Mouse (Mus musculus): ENCODE measurements around the gene 4931414P19Rik. TPM values are rescaled to one million over a fixed set of nuclear protein-coding genes. Genes with fewer than 3 reads are reported as not detected.

The 4931414P19Rik gene
- polyA plus RNA-seq, 1 experiment: 6.0 TPM

DNA sequence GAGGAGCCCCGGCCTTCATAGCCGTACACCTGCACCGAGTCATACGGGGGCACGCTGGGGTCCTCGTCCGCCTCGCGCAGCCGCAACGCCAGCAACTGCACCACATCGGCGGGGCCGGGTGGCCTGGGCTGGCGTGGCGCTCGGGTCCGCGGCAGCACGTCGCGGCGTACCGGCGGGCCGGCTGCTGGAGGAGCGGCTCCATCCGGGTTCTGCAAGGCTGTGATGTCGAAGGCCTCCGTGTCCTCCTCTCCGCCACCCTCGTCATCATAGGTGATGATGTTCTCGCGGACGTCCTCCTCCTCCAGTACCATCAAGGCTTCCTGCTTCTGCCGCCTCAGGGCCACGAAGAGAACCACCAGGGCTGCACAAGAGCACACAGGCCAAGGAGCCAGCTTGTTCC lies 26.5 kb upstream of the 4931414P19Rik start:
- no peak for TF ChIP-seq MYOD1 (IDR thresholded peaks at IDR 0.05; ENCODE audit: control insufficient read depth, insufficient read length, low read depth)
- no peak for TF ChIP-seq FOSL1 (IDR thresholded peaks at IDR 0.05; ENCODE audit: insufficient read depth, low read length, poor library complexity, severe bottlenecking)
- TF ChIP-seq MYOG (IDR thresholded peaks at IDR 0.05; ENCODE audit: control insufficient read depth, extremely low read depth, insufficient read length): no peak
- TF ChIP-seq CTCF (IDR thresholded peaks at IDR 0.05; ENCODE audit: control insufficient read depth, insufficient read depth, insufficient read length): no peak
- no peak for TF ChIP-seq CEBPB (IDR thresholded peaks at IDR 0.05; ENCODE audit: low read depth)
- no peak for TF ChIP-seq USF1 (IDR thresholded peaks at IDR 0.05; ENCODE audit: low read depth)
- no peak for TF ChIP-seq MAX (IDR thresholded peaks at IDR 0.05)
- no peaks in the 10 kb centered on the region for H3K79me2 ChIP-seq (ENCODE audit: control insufficient read depth, insufficient read depth)
- H3K4me3 ChIP-seq (ENCODE audit: insufficient read depth, poor library complexity, severe bottlenecking): no peak overlapping the region
- H3ac ChIP-seq (ENCODE audit: control insufficient read depth, insufficient read length, low read depth): no peak overlapping the region
- H3K27me3 ChIP-seq (ENCODE audit: control insufficient read depth, insufficient read depth, insufficient read length): no peaks in the 10 kb centered on the region
- no peaks in the 10 kb centered on the region for H3K79me3 ChIP-seq (ENCODE audit: low read depth)
- H3K36me3 ChIP-seq (ENCODE audit: control insufficient read depth, insufficient read depth): no peaks in the 10 kb centered on the region

GRCm38 (mm10) chr14:54631240-54631599 lies 25.4 kb upstream of the 4931414P19Rik start:
- Histone ChIP-seq H3K79me3 (ENCODE audit: low read depth) (no peaks in the 10 kb centered on the region), H3K36me3 (ENCODE audit: control insufficient read depth, insufficient read depth) (no peaks in the 10 kb centered on the region), H3K27me3 (ENCODE audit: control insufficient read depth, insufficient read depth, insufficient read length) (no peaks in the 10 kb centered on the region), H3K79me2 (ENCODE audit: control insufficient read depth, insufficient read depth) (no peaks in the 10 kb centered on the region), H3K4me3 (ENCODE audit: insufficient read depth, poor library complexity, severe bottlenecking) (no peak overlapping the region), H3ac (ENCODE audit: control insufficient read depth, insufficient read length, low read depth) (no peak overlapping the region)
- no peak for TF ChIP-seq CEBPB (IDR thresholded peaks at IDR 0.05; ENCODE audit: low read depth)
- no peak for TF ChIP-seq FOSL1 (IDR thresholded peaks at IDR 0.05; ENCODE audit: insufficient read depth, low read length, poor library complexity, severe bottlenecking)
- TF ChIP-seq MAX (IDR thresholded peaks at IDR 0.05): no peak
- TF ChIP-seq MYOD1 (IDR thresholded peaks at IDR 0.05; ENCODE audit: control insufficient read depth, insufficient read length, low read depth): no peak
- no peak for TF ChIP-seq CTCF (IDR thresholded peaks at IDR 0.05; ENCODE audit: control insufficient read depth, insufficient read depth, insufficient read length)
- no peak for TF ChIP-seq MYOG (IDR thresholded peaks at IDR 0.05; ENCODE audit: control insufficient read depth, extremely low read depth, insufficient read length)
- no peak for TF ChIP-seq USF1 (IDR thresholded peaks at IDR 0.05; ENCODE audit: low read depth)

DNA sequence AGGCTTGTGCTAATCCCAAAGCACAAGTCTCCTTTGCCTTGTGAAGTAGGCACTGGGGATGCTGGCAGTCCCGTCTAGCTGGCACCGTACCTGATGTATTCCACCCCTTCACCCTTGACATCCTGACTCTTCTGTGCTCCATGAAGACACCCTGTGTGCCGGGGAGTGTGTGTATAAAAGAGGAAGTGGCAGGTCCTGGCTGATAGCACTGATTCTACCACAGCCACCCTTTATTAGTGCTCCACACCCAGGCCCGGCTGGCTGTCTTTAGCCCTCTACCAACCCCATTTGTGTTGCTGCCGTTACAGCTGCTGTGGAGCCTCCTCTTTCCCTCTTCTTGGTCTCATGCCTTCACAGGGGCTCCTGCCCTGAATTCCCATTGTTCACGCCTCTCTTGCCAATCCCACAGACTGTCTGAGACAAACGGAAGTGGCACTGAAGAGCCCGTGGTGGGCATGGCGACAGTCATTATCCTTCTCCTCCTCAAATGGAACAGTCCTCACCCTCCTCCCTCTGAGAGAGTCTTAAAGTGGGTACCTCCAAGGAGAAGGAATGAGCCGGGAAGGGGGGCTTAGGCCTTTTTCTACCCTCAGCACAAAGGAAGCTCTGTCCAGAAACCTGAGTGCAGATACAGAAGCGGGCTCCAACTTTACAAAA lies 24.9 kb upstream of the 4931414P19Rik start:
- Histone ChIP-seq H3K4me3 (ENCODE audit: insufficient read depth, poor library complexity, severe bottlenecking) (no peak overlapping the region), H3ac (ENCODE audit: control insufficient read depth, insufficient read length, low read depth) (no peak overlapping the region), H3K27me3 (ENCODE audit: control insufficient read depth, insufficient read depth, insufficient read length) (no peaks in the 10 kb centered on the region), H3K79me2 (ENCODE audit: control insufficient read depth, insufficient read depth) (no peaks in the 10 kb centered on the region), H3K36me3 (ENCODE audit: control insufficient read depth, insufficient read depth) (no peaks in the 10 kb centered on the region), H3K79me3 (ENCODE audit: low read depth) (no peaks in the 10 kb centered on the region)
- TF ChIP-seq USF1 (IDR thresholded peaks at IDR 0.05; ENCODE audit: low read depth) (no peak), CEBPB (IDR thresholded peaks at IDR 0.05; ENCODE audit: low read depth) (no peak), CTCF (IDR thresholded peaks at IDR 0.05; ENCODE audit: control insufficient read depth, insufficient read depth, insufficient read length) (no peak), MYOG (IDR thresholded peaks at IDR 0.05; ENCODE audit: control insufficient read depth, extremely low read depth, insufficient read length) (no peak), MAX (IDR thresholded peaks at IDR 0.05) (no peak)

DNA sequence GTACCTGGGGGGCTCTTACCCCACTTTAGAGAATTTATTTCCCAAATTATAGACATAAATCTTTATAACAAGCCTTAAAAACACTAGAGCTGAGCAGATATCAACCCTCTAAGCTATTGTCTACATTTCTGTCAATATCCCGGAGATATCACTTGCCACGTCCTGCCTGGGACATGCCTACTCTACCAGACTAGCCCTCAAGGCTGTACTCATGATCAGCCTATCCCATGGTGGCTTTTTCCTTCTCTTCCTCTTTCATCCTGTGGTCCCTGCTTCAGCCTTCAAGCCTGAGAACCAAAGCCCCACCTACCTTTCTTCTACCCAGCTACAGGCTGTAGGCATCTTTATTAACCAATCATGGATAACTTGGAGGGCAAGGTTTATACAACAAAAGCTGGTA lies 24.0 kb upstream of the 4931414P19Rik start:
- H3K79me3 ChIP-seq (ENCODE audit: low read depth): no peaks in the 10 kb centered on the region
- no peaks in the 10 kb centered on the region for H3K36me3 ChIP-seq (ENCODE audit: control insufficient read depth, insufficient read depth)
- no peak overlapping the region for H3K4me3 ChIP-seq (ENCODE audit: insufficient read depth, poor library complexity, severe bottlenecking)
- no peaks in the 10 kb centered on the region for H3K79me2 ChIP-seq (ENCODE audit: control insufficient read depth, insufficient read depth)
- H3ac ChIP-seq (ENCODE audit: control insufficient read depth, insufficient read length, low read depth): no peak overlapping the region
- TF ChIP-seq USF1 (IDR thresholded peaks at IDR 0.05; ENCODE audit: low read depth): no peak
- TF ChIP-seq FOSL1 (IDR thresholded peaks at IDR 0.05; ENCODE audit: insufficient read depth, low read length, poor library complexity, severe bottlenecking): no peak
- TF ChIP-seq MYOG (IDR thresholded peaks at IDR 0.05; ENCODE audit: control insufficient read depth, extremely low read depth, insufficient read length): no peak
- no peak for TF ChIP-seq CEBPB (IDR thresholded peaks at IDR 0.05; ENCODE audit: low read depth)
- no peak for TF ChIP-seq MYOD1 (IDR thresholded peaks at IDR 0.05; ENCODE audit: control insufficient read depth, insufficient read length, low read depth)
- no peak for TF ChIP-seq MAX (IDR thresholded peaks at IDR 0.05)
- no peak for TF ChIP-seq CTCF (IDR thresholded peaks at IDR 0.05; ENCODE audit: control insufficient read depth, insufficient read depth, insufficient read length)
- no peaks in the 10 kb centered on the region for H3K27me3 ChIP-seq (ENCODE audit: control insufficient read depth, insufficient read depth, insufficient read length)

- Histone ChIP-seq H3K4me3 (ENCODE audit: insufficient read depth, poor library complexity, severe bottlenecking) (no peak overlapping the region), H3K79me2 (ENCODE audit: control insufficient read depth, insufficient read depth) (no peaks in the 10 kb centered on the region), H3K27me3 (ENCODE audit: control insufficient read depth, insufficient read depth, insufficient read length) (no peaks in the 10 kb centered on the region), H3K36me3 (ENCODE audit: control insufficient read depth, insufficient read depth) (no peaks in the 10 kb centered on the region), H3ac (ENCODE audit: control insufficient read depth, insufficient read length, low read depth) (no peak overlapping the region), H3K79me3 (ENCODE audit: low read depth) (no peaks in the 10 kb centered on the region)
- TF ChIP-seq USF1 (IDR thresholded peaks at IDR 0.05; ENCODE audit: low read depth): no peak
- TF ChIP-seq CTCF (IDR thresholded peaks at IDR 0.05; ENCODE audit: control insufficient read depth, insufficient read depth, insufficient read length): no peak
- no peak for TF ChIP-seq FOSL1 (IDR thresholded peaks at IDR 0.05; ENCODE audit: insufficient read depth, low read length, poor library complexity, severe bottlenecking)
- no peak for TF ChIP-seq CEBPB (IDR thresholded peaks at IDR 0.05; ENCODE audit: low read depth)
- no peak for TF ChIP-seq MYOG (IDR thresholded peaks at IDR 0.05; ENCODE audit: control insufficient read depth, extremely low read depth, insufficient read length)
- no peak for TF ChIP-seq MAX (IDR thresholded peaks at IDR 0.05)
- TF ChIP-seq MYOD1 (IDR thresholded peaks at IDR 0.05; ENCODE audit: control insufficient read depth, insufficient read length, low read depth): no peak
Measured at GRCm38 (mm10) chr14:54628103-54628502, 22.3 kb upstream of the 4931414P19Rik start.

DNA sequence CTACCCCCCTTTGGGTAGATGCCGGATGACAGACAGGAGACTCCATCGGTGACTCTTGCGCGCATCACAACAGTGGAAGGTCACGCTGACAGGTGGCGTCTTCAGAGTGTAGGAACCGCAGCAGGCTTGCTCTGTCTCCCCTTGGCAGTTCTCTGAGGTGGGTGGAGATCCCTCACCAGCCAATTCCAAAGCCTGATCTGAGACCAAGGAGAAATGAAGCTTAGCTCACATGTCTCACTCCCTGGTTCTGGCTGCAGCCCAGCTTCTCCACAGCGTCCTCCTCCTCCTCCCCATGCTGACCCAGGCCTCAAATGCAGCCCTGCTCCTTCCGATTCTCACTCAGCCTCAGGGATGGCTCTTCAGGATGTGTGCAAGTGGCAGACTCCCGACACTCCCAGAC lies 19.2 kb upstream of the 4931414P19Rik start:
- Histone ChIP-seq H3K36me3 (ENCODE audit: control insufficient read depth, insufficient read depth) (no peaks in the 10 kb centered on the region), H3K79me2 (ENCODE audit: control insufficient read depth, insufficient read depth) (no peaks in the 10 kb centered on the region), H3K27me3 (ENCODE audit: control insufficient read depth, insufficient read depth, insufficient read length) (no peaks in the 10 kb centered on the region), H3K79me3 (ENCODE audit: low read depth) (no peaks in the 10 kb centered on the region), H3K4me3 (ENCODE audit: insufficient read depth, poor library complexity, severe bottlenecking) (no peak overlapping the region), H3ac (ENCODE audit: control insufficient read depth, insufficient read length, low read depth) (no peak overlapping the region)
- TF ChIP-seq MYOD1 (IDR thresholded peaks at IDR 0.05; ENCODE audit: control insufficient read depth, insufficient read length, low read depth): no peak
- no peak for TF ChIP-seq USF1 (IDR thresholded peaks at IDR 0.05; ENCODE audit: low read depth)
- no peak for TF ChIP-seq MYOG (IDR thresholded peaks at IDR 0.05; ENCODE audit: control insufficient read depth, extremely low read depth, insufficient read length)
- TF ChIP-seq CEBPB (IDR thresholded peaks at IDR 0.05; ENCODE audit: low read depth): no peak
- TF ChIP-seq CTCF (IDR thresholded peaks at IDR 0.05; ENCODE audit: control insufficient read depth, insufficient read depth, insufficient read length): no peak
